Mouse (Mus musculus): Measurements from ENCODE around the gene Fam78b.

The Fam78b gene

GRCm38 (mm10) chr1:167032046-167032648, 30.9 kb downstream of the Fam78b start:
- no peak for DNase-seq (ENCODE audit: low spot score)

GRCm38 (mm10) chr1:167034435-167034834, 33.2 kb downstream of the Fam78b start:
- no peak for DNase-seq (ENCODE audit: low spot score)

- no peak for DNase-seq (ENCODE audit: low spot score)
These were observed 41.3 kb downstream of the Fam78b start for GRCm38 (mm10) chr1:167042558-167042957.

GRCm38 (mm10) chr1:167046169-167046927, 45.1 kb downstream of the Fam78b start:
- DNase-seq (ENCODE audit: low spot score): no peak

GRCm38 (mm10) chr1:167050859-167051258, 49.6 kb downstream of the Fam78b start:
- no peak for DNase-seq (ENCODE audit: low spot score)

GRCm38 (mm10) chr1:167054029-167054428, 52.8 kb downstream of the Fam78b start:
- DNase-seq (ENCODE audit: low spot score): no peak

- DNase-seq (ENCODE audit: low spot score): no peak
These were observed 56.3 kb downstream of the Fam78b start for GRCm38 (mm10) chr1:167057543-167057942.

- no peak for DNase-seq (ENCODE audit: low spot score)
These were observed 58.5 kb downstream of the Fam78b start for GRCm38 (mm10) chr1:167059550-167060285.

- DNase-seq (ENCODE audit: low spot score): no peak
These were observed 62.8 kb downstream of the Fam78b start for GRCm38 (mm10) chr1:167063971-167064370.

GRCm38 (mm10) chr1:167065541-167065940, 64.3 kb downstream of the Fam78b start:
- no peak for DNase-seq (ENCODE audit: low spot score)

- DNase-seq (ENCODE audit: low spot score): no peak
These were observed 64.8 kb downstream of the Fam78b start for GRCm38 (mm10) chr1:167065986-167066385.

- DNase-seq (ENCODE audit: low spot score): no peak
These were observed 65.7 kb downstream of the Fam78b start for GRCm38 (mm10) chr1:167066933-167067341.

- no peak for DNase-seq (ENCODE audit: low spot score)
These were observed 68.5 kb downstream of the Fam78b start for GRCm38 (mm10) chr1:167069741-167070140.

- DNase-seq (ENCODE audit: low spot score): no peak
These were observed 69.1 kb downstream of the Fam78b start for GRCm38 (mm10) chr1:167070306-167070705.

GRCm38 (mm10) chr1:167075726-167076125, 74.5 kb downstream of the Fam78b start:
- DNase-seq (ENCODE audit: low spot score): no peak

GRCm38 (mm10) chr1:167079476-167079875, 78.3 kb downstream of the Fam78b start:
- DNase-seq (ENCODE audit: low spot score): no peak

GRCm38 (mm10) chr1:167081946-167082345, 80.7 kb downstream of the Fam78b start:
- DNase-seq (ENCODE audit: low spot score): no peak

GRCm38 (mm10) chr1:167082506-167083100, 81.4 kb downstream of the Fam78b start:
- no peak for DNase-seq (ENCODE audit: low spot score)

GRCm38 (mm10) chr1:167083181-167083580, 82.0 kb downstream of the Fam78b start:
- no peak for DNase-seq (ENCODE audit: low spot score)

GRCm38 (mm10) chr1:167084330-167084729, 83.1 kb downstream of the Fam78b start:
- no peak for DNase-seq (ENCODE audit: low spot score)

- DNase-seq (ENCODE audit: low spot score): no peak
These were observed 84.2 kb downstream of the Fam78b start for GRCm38 (mm10) chr1:167085461-167085860.

- no peak for DNase-seq (ENCODE audit: low spot score)
These were observed 89.2 kb downstream of the Fam78b start for GRCm38 (mm10) chr1:167090466-167090865.

GRCm38 (mm10) chr1:167093551-167093950, 92.3 kb downstream of the Fam78b start:
- no peak for DNase-seq (ENCODE audit: low spot score)
